Mouse (Mus musculus): ENCODE results near the gene Cebpg.

DNA sequence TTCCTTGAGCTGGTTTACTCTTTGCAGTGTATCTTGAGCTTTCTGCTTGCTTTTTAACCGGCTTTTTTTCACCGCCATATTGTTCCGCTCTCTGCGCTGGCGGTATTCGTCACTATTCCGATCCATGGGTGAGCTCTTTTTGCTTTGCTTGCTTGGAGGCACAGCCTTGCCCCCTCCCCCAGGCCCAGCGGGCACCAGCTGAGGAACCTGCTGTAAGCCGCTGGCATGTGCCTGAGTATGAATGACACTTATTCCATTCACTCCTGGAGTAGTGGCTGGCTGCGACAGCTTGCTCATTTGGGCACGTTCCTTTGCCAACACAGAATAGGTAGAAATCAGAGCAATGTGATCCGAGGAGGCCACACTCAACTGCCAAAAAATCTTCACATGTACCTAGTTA, 5.8 kb downstream of the Cebpg start:
- TF ChIP-seq GATA1 (IDR thresholded peaks at IDR 0.05; ENCODE audit: borderline replicate concordance, low read length), result no peak
- TF ChIP-seq FLI1 (IDR thresholded peaks at IDR 0.05; ENCODE audit: low read length), result no peak
